In the genomic region with DNA sequence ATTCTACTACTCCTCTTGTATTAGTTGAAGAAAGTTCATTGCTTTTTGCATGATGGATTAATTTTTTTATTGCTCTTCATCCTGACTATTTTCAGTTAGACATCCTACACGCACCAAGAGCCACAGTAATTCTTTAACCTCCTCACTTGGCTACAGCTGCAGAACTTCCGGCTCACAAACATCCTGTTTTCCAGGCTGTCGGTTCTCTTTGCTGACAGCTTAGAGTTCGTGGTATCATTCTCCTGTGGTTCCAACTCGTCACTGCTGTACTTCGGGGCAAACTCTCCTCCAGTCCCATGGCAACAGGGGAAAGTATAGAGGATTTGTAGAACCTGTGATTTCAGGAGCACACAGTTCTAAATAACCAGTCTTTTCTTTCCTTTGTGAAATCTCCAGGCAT, we compare ENCODE assay signal across 19 mouse cellular contexts. TPM values are rescaled to one million over a fixed set of nuclear protein-coding genes. Genes with fewer than 3 reads are reported as not detected.
DNase-seq lines count a peak whose midpoint lies in the region; ATAC-seq and TF ChIP-seq lines count a peak whose summit lies in the region.
"Had no signal": no experiment of that assay in that cellular context is flagged by ENCODE, and none has a peak within 500 bp of the region (broad histone marks: within the 10 kb centered on the region; RNA-seq: fewer than 3 reads in every experiment).

No protein-coding gene starts in this region.

- no peak for TF ChIP-seq CTCF in kidney, adult 2 months (conservative IDR thresholded peaks at IDR 0.05; ENCODE audit: insufficient read depth, insufficient read length, low read depth, low read length)

- no peak for TF ChIP-seq POLR2A in kidney, adult 2 months (IDR thresholded peaks at IDR 0.05; ENCODE audit: low read depth, low read length)

- no peak overlapping the region for H3K27ac ChIP-seq in kidney, adult 2 months (ENCODE audit: insufficient read depth, low read depth, low read length)
- H3K27ac ChIP-seq: heart, embryonic 15.5 days; intestine, embryonic 15.5 days; limb, embryonic 12.5 days; midbrain, embryonic 12.5 days had no signal

- 8% methylated on average over 6 of the region's 6 CpGs for WGBS in kidney, adult 2 months

- peaks cover 2% of the 10 kb centered on the region; the same call in 1 of the 2 replicates for H3K36me3 ChIP-seq in kidney, adult 2 months (ENCODE audit: control insufficient read depth, insufficient read depth, low read length)
- H3K36me3 ChIP-seq: heart, embryonic 15.5 days; intestine, embryonic 15.5 days; limb, embryonic 12.5 days; midbrain, embryonic 12.5 days had no signal

- peak; percentile 77 for ATAC-seq in common myeloid progenitor, adult 5-6 weeks (replicated peaks; ENCODE audit: low read depth, poor library complexity, severe bottlenecking)
- no peak for ATAC-seq in erythroid progenitor cell, adult 5-6 weeks (replicated peaks; ENCODE audit: low FRiP score, poor library complexity, severe bottlenecking)
- ATAC-seq: intestine, embryonic 15.5 days; liver, postnatal 0 days had no signal

- peak; percentile 52 for DNase-seq in kidney, adult 2 months
- no peak for DNase-seq in kidney, adult 18-20 months
- DNase-seq in kidney, postnatal 4 days, result peak; percentile 16 to 40
- DNase-seq in thymus, postnatal 0 days (ENCODE audit: low spot score), result peak; percentile 62
- DNase-seq in gastrocnemius, postnatal 25 days, result no peak
- DNase-seq in gastrocnemius, postnatal 4 days (ENCODE audit: low spot score in 2 of 2), result no peak
- DNase-seq: cerebellum, adult 18-20 months; embryo, embryonic 11 days; liver, postnatal 0 days had no signal

- no peak overlapping the region for H3K4me3 ChIP-seq in kidney, adult 2 months (ENCODE audit: insufficient read depth, low read depth, low read length)
- H3K4me3 ChIP-seq: erythroblast, embryonic 14.5 days; heart, embryonic 15.5 days; intestine, embryonic 15.5 days; limb, embryonic 12.5 days; midbrain, embryonic 12.5 days had no signal

- H3K4me1 ChIP-seq in kidney, adult 2 months (ENCODE audit: control insufficient read depth, insufficient read depth, low read length), result no peaks in the 10 kb centered on the region; the same call in 1 of the 2 replicates
- H3K4me1 ChIP-seq: heart, embryonic 15.5 days; intestine, embryonic 15.5 days; limb, embryonic 12.5 days had no signal

- H3K27me3 ChIP-seq in kidney, adult 2 months (replicated peaks; ENCODE audit: control insufficient read depth, insufficient read depth, low read length), result no peaks in the 10 kb centered on the region
- H3K27me3 ChIP-seq: intestine, embryonic 15.5 days; limb, embryonic 12.5 days; midbrain, embryonic 12.5 days had no signal

RNA-seq across cellular contexts. Expression of gene Slc17a4, which starts 16.6 kb away (rescaled TPM):
- polyA plus RNA-seq in kidney, adult 2 months (2012; rRNA removed), result 2.6 and 2.8 TPM in 2 replicates
- 0.46 TPM in 1 of 2 replicates, not detected in the other for total RNA-seq in common myeloid progenitor, adult 5-6 weeks (2017)
- 0.10 and 0.23 TPM in 2 replicates for polyA plus RNA-seq in thymus, postnatal 0 days (2015; fragmentation: Nextera tagmentation; extraction: Ambion mirVana)
- total RNA-seq in gastrocnemius, postnatal 25 days (2021), result not detected
- not detected for total RNA-seq in gastrocnemius, postnatal 4 days (2021)
- 0.42 TPM in 1 of 2 replicates, not detected in the other for total RNA-seq in erythroid progenitor cell, adult 5-6 weeks (2015; ENCODE audit: low replicate concordance)
- total RNA-seq in erythroid progenitor cell, adult 5-6 weeks (2017; ENCODE audit: low replicate concordance), result 2.4 TPM in 1 of 2 replicates, not detected in the other
- total RNA-seq: layer of hippocampus, postnatal 25 days had no signal
- polyA plus RNA-seq: erythroblast, embryonic 14.5 days; heart, embryonic 15.5 days; limb, embryonic 12.5 days; midbrain, embryonic 12.5 days; testis, adult 2 months had no signal

RNA-seq across cellular contexts. Expression of gene Slc17a1, which starts 30.7 kb away (rescaled TPM):
- polyA plus RNA-seq in kidney, adult 2 months (2012; rRNA removed), result 284 and 312 TPM in 2 replicates
- not detected in 2 replicates for total RNA-seq in common myeloid progenitor, adult 5-6 weeks (2017)
- 0.09 and 0.13 TPM in 2 replicates for polyA plus RNA-seq in thymus, postnatal 0 days (2015; fragmentation: Nextera tagmentation; extraction: Ambion mirVana)
- not detected for total RNA-seq in gastrocnemius, postnatal 25 days (2021)
- not detected for total RNA-seq in gastrocnemius, postnatal 4 days (2021)
- not detected in 2 replicates for total RNA-seq in erythroid progenitor cell, adult 5-6 weeks (2015; ENCODE audit: low replicate concordance)
- not detected in 2 replicates for total RNA-seq in erythroid progenitor cell, adult 5-6 weeks (2017; ENCODE audit: low replicate concordance)
- total RNA-seq: layer of hippocampus, postnatal 25 days had no signal
- polyA plus RNA-seq: erythroblast, embryonic 14.5 days; heart, embryonic 15.5 days; limb, embryonic 12.5 days; midbrain, embryonic 12.5 days; neural tube, embryonic 11.5 days had no signal

RNA-seq across cellular contexts. Expression of gene Hist1h2ba, which starts 35.7 kb away (rescaled TPM):
- polyA plus RNA-seq in kidney, adult 2 months (2012; rRNA removed), result 0.33 and 0.41 TPM in 2 replicates
- not detected in 2 replicates for total RNA-seq in common myeloid progenitor, adult 5-6 weeks (2017)
- not detected in 2 replicates for polyA plus RNA-seq in thymus, postnatal 0 days (2015; fragmentation: Nextera tagmentation; extraction: Ambion mirVana)
- total RNA-seq in gastrocnemius, postnatal 25 days (2021), result not detected
- total RNA-seq in gastrocnemius, postnatal 4 days (2021), result not detected
- total RNA-seq in erythroid progenitor cell, adult 5-6 weeks (2015; ENCODE audit: low replicate concordance), result not detected in 2 replicates
- not detected in 2 replicates for total RNA-seq in erythroid progenitor cell, adult 5-6 weeks (2017; ENCODE audit: low replicate concordance)
- total RNA-seq: layer of hippocampus, postnatal 25 days had no signal
- polyA plus RNA-seq: erythroblast, embryonic 14.5 days; heart, embryonic 15.5 days; intestine, embryonic 15.5 days; limb, embryonic 12.5 days; liver, postnatal 0 days; midbrain, embryonic 12.5 days; neural tube, embryonic 11.5 days had no signal

RNA-seq across cellular contexts. Expression of gene Hist1h2aa, which starts 36.0 kb away (rescaled TPM):
- polyA plus RNA-seq in kidney, adult 2 months (2012; rRNA removed), result not detected in 2 replicates
- not detected in 2 replicates for total RNA-seq in common myeloid progenitor, adult 5-6 weeks (2017)
- not detected in 2 replicates for polyA plus RNA-seq in thymus, postnatal 0 days (2015; fragmentation: Nextera tagmentation; extraction: Ambion mirVana)
- not detected for total RNA-seq in gastrocnemius, postnatal 25 days (2021)
- not detected for total RNA-seq in gastrocnemius, postnatal 4 days (2021)
- total RNA-seq in erythroid progenitor cell, adult 5-6 weeks (2015; ENCODE audit: low replicate concordance), result not detected in 2 replicates
- total RNA-seq in erythroid progenitor cell, adult 5-6 weeks (2017; ENCODE audit: low replicate concordance), result not detected in 2 replicates
- total RNA-seq: layer of hippocampus, postnatal 25 days had no signal
- polyA plus RNA-seq: erythroblast, embryonic 14.5 days; heart, embryonic 15.5 days; intestine, embryonic 15.5 days; limb, embryonic 12.5 days; liver, postnatal 0 days; midbrain, embryonic 12.5 days; neural tube, embryonic 11.5 days had no signal

RNA-seq across cellular contexts. Expression of gene Slc17a3, which starts 59.0 kb away (rescaled TPM):
- polyA plus RNA-seq in kidney, adult 2 months (2012; rRNA removed), result 142 and 150 TPM in 2 replicates
- total RNA-seq in common myeloid progenitor, adult 5-6 weeks (2017), result not detected in 2 replicates
- polyA plus RNA-seq in thymus, postnatal 0 days (2015; fragmentation: Nextera tagmentation; extraction: Ambion mirVana), result not detected in 2 replicates
- not detected for total RNA-seq in gastrocnemius, postnatal 25 days (2021)
- total RNA-seq in gastrocnemius, postnatal 4 days (2021), result under 1 TPM; 0.17 to 0.18 TPM
- total RNA-seq in erythroid progenitor cell, adult 5-6 weeks (2015; ENCODE audit: low replicate concordance), result not detected in 2 replicates
- not detected in 2 replicates for total RNA-seq in erythroid progenitor cell, adult 5-6 weeks (2017; ENCODE audit: low replicate concordance)
- total RNA-seq: layer of hippocampus, postnatal 25 days had no signal
- polyA plus RNA-seq: erythroblast, embryonic 14.5 days; heart, embryonic 15.5 days; limb, embryonic 12.5 days; midbrain, embryonic 12.5 days; neural tube, embryonic 11.5 days had no signal

Comparison
In these comparisons a context has a peak if more than half of its experiments do, and no peak if none do; other contexts are left out.
1. DNase-seq: peak in kidney, adult 2 months (single experiment), kidney, postnatal 4 days (2 of 2) and thymus, postnatal 0 days (single experiment); none in kidney, adult 18-20 months (single experiment), gastrocnemius, postnatal 25 days (single experiment) and gastrocnemius, postnatal 4 days (0 of 2).